Mouse (Mus musculus) midbrain, embryonic 13.5 days (tissue): ENCODE results near the gene Vash2. TPM values are rescaled to one million over a fixed set of nuclear protein-coding genes. Genes with fewer than 3 reads are reported as not detected.

ENCODE experiments used
- ATAC-seq: fragments of 200-750 bp; cut with Nextera tagmentation; 2 replicates; pipeline ENCODE4 v1.8.0; 2017; ENCODE audit warnings: mild to moderate bottlenecking, moderate TSS enrichment, moderate library complexity
- H3K27ac ChIP-seq: fragments of 300-500 bp; sonication (generic); 2 replicates; pipeline ENCODE4 v1.5.1; 2015; ENCODE audit warnings: inconsistent platforms, mild to moderate bottlenecking, moderate library complexity
- H3K27me3 ChIP-seq: fragments of 300-500 bp; sonication (generic); 2 replicates; pipeline ENCODE4 v1.6.1; 2015; ENCODE audit warnings: mild to moderate bottlenecking, inconsistent platforms
- H3K36me3 ChIP-seq: fragments of 300-500 bp; sonication (generic); 2 replicates; pipeline ENCODE4 v1.6.1; 2015; ENCODE audit warnings: mild to moderate bottlenecking, inconsistent platforms
- H3K4me1 ChIP-seq: fragments of 300-500 bp; sonication (generic); replicated peaks from 2 replicates; pipeline ENCODE4 v1.6.1; 2015; ENCODE audit warnings: inconsistent platforms
- H3K4me2 ChIP-seq: fragments of 300-500 bp; sonication (generic); replicated peaks from 2 replicates; pipeline ENCODE4 v1.6.1; 2015; ENCODE audit warnings: moderate library complexity, mild to moderate bottlenecking, inconsistent platforms
- H3K4me3 ChIP-seq: fragments of 300-500 bp; sonication (generic); replicated peaks from 2 replicates; pipeline ENCODE4 v1.5.1; 2015; ENCODE audit warnings: mild to moderate bottlenecking, inconsistent platforms
- H3K9ac ChIP-seq: fragments of 300-500 bp; sonication (generic); replicated peaks from 2 replicates; pipeline ENCODE4 v1.6.1; 2015; ENCODE audit warnings: mild to moderate bottlenecking, inconsistent platforms
- H3K9me3 ChIP-seq: fragments of 300-500 bp; sonication (generic); 2 replicates; pipeline ENCODE4 v1.6.1; 2016; ENCODE audit warnings: mild to moderate bottlenecking, inconsistent platforms
- WGBS: fragments of 180-500 bp; shearing (Covaris S2); methylation state at CpG from one replicate; pipeline ENCODE4 v1.1.7; 2015; 5-methylcytosine and 5-hydroxymethylcytosine counted together
- polyA plus RNA-seq: library from polyadenylated mRNA; unstranded; fragments of >200 nt; fragmentation: Nextera tagmentation; extraction: Ambion mirVana; gene quantifications from 2 replicates; pipeline ENCODE4 v1.2.1, GENCODE M21; 2015

Gene Vash2
- polyA plus RNA-seq, 1 experiment from 2014 or later = 77.2 TPM

DNA sequence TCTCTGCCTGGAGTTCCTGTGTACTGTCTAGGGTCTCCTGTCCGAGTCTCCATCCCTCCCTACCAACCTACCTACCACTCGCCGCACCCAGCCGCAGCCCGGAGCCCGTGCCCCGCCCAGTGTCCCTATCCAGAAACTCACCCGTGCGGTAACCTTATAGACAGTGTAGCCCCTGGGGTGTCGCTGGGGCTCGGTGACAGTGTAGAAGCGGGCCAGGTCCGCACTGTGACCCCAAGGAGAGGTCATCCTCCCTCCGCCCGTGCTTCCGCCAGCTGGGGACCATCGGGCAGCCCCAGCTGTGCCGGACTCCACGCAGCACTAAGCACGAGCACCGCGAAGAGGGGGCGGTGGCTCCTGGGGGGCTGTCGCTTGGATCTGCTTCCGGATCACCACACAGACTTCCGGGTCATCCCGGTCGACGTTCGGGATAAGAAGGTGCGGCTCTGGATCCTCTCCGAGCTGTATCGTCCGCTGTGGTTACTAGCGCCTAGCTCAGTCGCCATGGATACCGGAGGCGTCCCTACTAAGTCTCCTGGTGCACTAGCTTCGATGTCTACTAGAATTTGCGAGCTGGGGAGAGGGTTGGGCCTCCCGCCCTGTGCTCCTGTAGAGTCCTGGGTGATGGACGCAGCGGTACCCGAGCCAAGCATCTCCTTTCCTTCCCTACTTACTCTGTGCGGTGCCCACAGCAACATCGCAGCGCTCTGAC lies 67.5 kb downstream of the Vash2 start, which contains the start of gene Rps6kc1:
Gene Rps6kc1 (minus strand): TSS at position 356 of the 709 bp plus-strand sequence.
- H3K36me3 ChIP-seq = no peaks in the 10 kb centered on the region
- H3K27ac ChIP-seq = peak within 1 kb of the TSS; percentile 86
- H3K9me3 ChIP-seq = no peaks in the 10 kb centered on the region
- H3K4me1 ChIP-seq = peaks cover 33% of the 10 kb centered on the region
- peak; percentile 97 for ATAC-seq
- peak within 1 kb of the TSS; percentile 65 for H3K4me3 ChIP-seq
- H3K4me2 ChIP-seq = peak within 1 kb of the TSS; percentile 92
- WGBS = under 1% methylated on average over 46 of the region's 47 CpGs
- peak within 1 kb of the TSS; percentile 82 for H3K9ac ChIP-seq
- 0 out of 2 replicates have a peak, but pooled peaks cover 3% of the 10 kb centered on the region for H3K27me3 ChIP-seq

DNA sequence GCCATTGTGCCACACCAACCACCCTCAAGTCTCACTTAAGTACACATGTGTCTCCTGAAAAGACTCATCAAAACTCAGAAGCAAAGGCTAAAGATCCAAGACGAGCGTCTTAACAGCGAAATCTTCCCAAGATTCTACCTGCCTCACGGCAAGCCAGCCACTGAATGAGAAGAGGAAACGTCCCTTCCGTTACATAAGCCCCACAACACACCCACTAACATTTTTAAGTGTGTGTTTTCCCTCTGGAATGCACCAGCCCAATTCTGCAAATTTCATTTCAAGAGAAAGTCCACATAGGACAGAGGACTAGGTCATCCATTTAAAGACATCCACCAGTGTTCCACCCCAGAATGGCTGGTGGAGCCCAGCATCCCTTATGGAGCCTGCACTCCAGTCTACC lies 68.3 kb downstream of the Vash2 start:
- ATAC-seq = no peak
- Histone ChIP-seq H3K27me3 (0 out of 2 replicates have a peak, but pooled peaks cover 3% of the 10 kb centered on the region), H3K27ac (no peak overlapping the region), H3K36me3 (no peaks in the 10 kb centered on the region; the same call in 1 of the 2 replicates), H3K9ac (peak overlapping the region; percentile 82), H3K4me2 (peak overlapping the region; percentile 92), H3K9me3 (no peaks in the 10 kb centered on the region), H3K4me3 (peak overlapping the region; percentile 65), H3K4me1 (peaks cover 33% of the 10 kb centered on the region)
- 86% methylated on average over 6 of the region's 6 CpGs for WGBS

DNA sequence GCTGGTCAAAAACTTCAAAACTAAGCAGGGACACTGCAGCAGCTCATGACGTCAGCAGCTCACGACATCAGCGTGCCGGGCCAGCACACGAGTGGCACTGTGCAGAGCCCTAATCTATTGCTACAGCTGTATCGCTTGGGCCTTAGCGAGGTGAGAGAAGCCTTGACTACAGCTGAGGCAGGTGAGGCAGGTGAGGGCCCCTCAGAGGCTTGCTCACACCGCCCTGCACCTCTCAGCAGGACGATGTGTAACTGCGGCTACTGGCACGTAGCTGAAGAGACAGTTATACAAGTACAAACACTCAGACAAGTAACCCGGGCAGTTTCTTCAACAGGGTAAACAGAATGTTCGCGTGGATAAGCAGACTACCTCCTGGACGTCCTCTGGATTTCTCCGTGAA lies 74.4 kb downstream of the Vash2 start:
- no peak for ATAC-seq
- WGBS = 90% methylated on average over 16 of the region's 16 CpGs
- H3K4me3 ChIP-seq = no peak overlapping the region

DNA sequence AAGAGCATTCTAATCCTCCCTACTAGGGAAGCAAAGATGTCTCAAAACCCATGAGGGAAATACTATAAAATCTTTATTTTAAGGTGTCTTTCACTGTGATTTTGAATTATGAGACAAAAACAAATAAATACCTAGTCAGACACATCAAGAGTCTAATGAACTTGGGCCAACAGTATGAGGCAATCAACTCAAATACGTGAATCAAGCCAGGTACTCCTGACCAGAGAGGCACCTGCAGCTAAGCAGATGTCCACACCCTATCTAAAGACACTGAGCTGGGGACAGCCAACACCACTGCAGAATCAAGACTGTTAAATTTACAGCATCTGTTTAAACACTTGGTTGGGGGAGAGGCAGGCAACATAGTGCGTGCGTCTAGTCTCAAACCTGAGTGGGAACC lies 75.0 kb downstream of the Vash2 start:
- ATAC-seq = no peak
- no peaks in the 10 kb centered on the region for H3K27me3 ChIP-seq
- H3K27ac ChIP-seq = no peak overlapping the region
- H3K4me1 ChIP-seq = peaks cover 5% of the 10 kb centered on the region
- no peaks in the 10 kb centered on the region for H3K9me3 ChIP-seq
- 97% methylated on average over 3 of the region's 3 CpGs for WGBS
- no peak overlapping the region for H3K4me3 ChIP-seq
- H3K36me3 ChIP-seq = peaks cover 26% of the 10 kb centered on the region
- no peak overlapping the region for H3K9ac ChIP-seq
- no peak overlapping the region for H3K4me2 ChIP-seq

More for the DNA sequence above, 74.4 kb downstream of the Vash2 start:
- no peak overlapping the region for H3K4me2 ChIP-seq
- no peak overlapping the region for H3K9ac ChIP-seq
- H3K36me3 ChIP-seq = peaks cover 22% of the 10 kb centered on the region
- peaks cover 11% of the 10 kb centered on the region for H3K4me1 ChIP-seq
- H3K27ac ChIP-seq = no peak overlapping the region
- H3K9me3 ChIP-seq = no peaks in the 10 kb centered on the region
- H3K27me3 ChIP-seq = no peaks in the 10 kb centered on the region

DNA sequence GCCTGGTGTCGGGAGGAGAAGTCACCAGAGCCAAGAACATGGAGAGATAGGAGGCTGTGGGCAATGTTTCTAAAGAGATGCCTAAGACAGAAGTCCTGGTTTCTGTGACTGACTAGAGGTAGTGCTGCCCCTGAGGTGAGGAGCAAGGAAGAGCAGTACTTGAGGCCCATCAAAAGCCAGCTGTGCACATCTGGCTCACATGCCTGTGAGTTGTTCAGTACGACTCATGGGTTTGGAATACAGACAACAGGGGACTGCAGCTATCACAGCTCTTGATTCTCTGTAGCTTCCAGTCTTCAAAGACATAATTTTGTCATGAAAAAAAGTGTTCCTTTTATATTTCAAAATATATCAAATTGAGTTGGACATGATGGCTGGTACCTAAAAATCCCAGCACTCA lies 78.0 kb downstream of the Vash2 start:
- Histone ChIP-seq H3K36me3 (peaks cover 49% of the 10 kb centered on the region), H3K4me2 (no peak overlapping the region), H3K4me3 (no peak overlapping the region), H3K4me1 (no peaks in the 10 kb centered on the region), H3K27me3 (no peaks in the 10 kb centered on the region), H3K9me3 (no peaks in the 10 kb centered on the region), H3K9ac (no peak overlapping the region), H3K27ac (no peak overlapping the region)
- no peak for ATAC-seq
- WGBS = 74% methylated on average over 2 of the region's 2 CpGs

DNA sequence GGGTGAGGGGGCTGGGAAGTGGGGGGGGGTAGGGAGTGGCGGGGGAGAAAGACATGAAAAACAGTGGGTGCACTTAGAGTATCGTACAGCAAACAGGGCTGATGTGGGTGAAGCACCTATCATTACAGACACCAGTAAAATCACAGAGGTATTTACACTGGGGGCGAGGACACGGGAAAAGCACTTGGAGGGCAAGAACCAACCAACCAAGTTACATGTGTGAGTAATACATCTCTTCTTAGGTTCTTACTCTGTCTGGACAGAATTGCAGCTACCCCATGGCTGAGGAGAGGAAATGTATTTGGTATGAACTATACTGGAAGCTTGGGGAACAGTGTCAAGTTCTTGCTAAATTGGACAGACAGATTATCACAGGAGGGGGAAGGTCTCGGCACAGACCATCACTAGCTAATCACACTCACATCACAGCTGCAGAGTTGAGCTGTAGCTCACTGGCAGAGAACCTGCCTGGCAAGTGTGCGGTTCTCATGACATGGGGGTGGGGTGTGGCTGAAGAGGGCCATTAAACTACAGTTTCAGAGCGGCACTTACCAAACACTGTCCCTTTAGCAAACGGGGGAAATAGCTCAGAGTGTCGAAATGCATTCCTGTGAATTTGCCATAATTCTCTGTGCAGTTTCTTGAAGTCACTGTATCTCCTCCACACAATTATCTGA lies 80.1 kb downstream of the Vash2 start:
- no peaks in the 10 kb centered on the region for H3K27me3 ChIP-seq
- no peak overlapping the region for H3K9ac ChIP-seq
- no peak overlapping the region for H3K4me2 ChIP-seq
- no peak overlapping the region for H3K4me3 ChIP-seq
- H3K27ac ChIP-seq = no peak overlapping the region
- H3K36me3 ChIP-seq = peaks cover 57% of the 10 kb centered on the region
- 93% methylated on average over 9 of the region's 9 CpGs for WGBS
- ATAC-seq = no peak
- H3K4me1 ChIP-seq = no peaks in the 10 kb centered on the region
- no peaks in the 10 kb centered on the region for H3K9me3 ChIP-seq

DNA sequence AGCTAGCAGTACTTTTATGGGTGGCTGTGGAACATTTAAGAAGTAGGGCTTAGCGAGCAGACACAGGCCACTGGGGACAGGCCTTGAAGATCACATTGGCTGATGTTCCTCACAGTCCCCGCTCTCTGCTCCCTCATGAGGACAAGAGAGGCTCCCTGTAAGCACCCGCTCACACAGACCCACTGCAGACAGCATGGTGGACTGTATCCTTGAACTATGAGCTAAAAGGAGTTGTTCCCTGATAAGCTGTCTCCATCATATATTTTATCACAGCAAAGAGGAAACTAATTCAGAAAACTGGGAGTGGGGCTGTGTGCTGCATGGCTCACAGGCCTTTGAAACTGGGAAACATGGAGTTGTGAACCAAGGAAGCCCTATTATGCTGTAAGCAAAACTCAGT lies 80.9 kb downstream of the Vash2 start:
- no peak overlapping the region for H3K4me2 ChIP-seq
- no peaks in the 10 kb centered on the region for H3K27me3 ChIP-seq
- no peak overlapping the region for H3K4me3 ChIP-seq
- H3K9me3 ChIP-seq = no peaks in the 10 kb centered on the region
- no peak overlapping the region for H3K9ac ChIP-seq
- H3K36me3 ChIP-seq = peaks cover 56% of the 10 kb centered on the region
- no peaks in the 10 kb centered on the region for H3K4me1 ChIP-seq
- 99% methylated on average over 3 of the region's 3 CpGs for WGBS
- H3K27ac ChIP-seq = no peak overlapping the region
- no peak for ATAC-seq

Other genes with a start within 250 kb of the Vash2 start
- gene Rps6kc1, start 67.5 kb downstream of the Vash2 start, polyA plus RNA-seq = 28.8 and 28.9 TPM in 2 replicates
- gene Angel2, start 54.2 kb downstream of the Vash2 start, polyA plus RNA-seq = 57.7 and 64.0 TPM in 2 replicates
- gene Flvcr1, start 46.9 kb upstream of the Vash2 start, polyA plus RNA-seq = 7.2 and 7.9 TPM in 2 replicates
- gene Spata45, start 57.3 kb upstream of the Vash2 start, polyA plus RNA-seq = not detected in 2 replicates
- gene Tatdn3, start 83.6 kb upstream of the Vash2 start, polyA plus RNA-seq = 14.8 and 15.5 TPM in 2 replicates
- 10.2 and 10.8 TPM in 2 replicates for gene Nsl1, start 83.7 kb upstream of the Vash2 start, polyA plus RNA-seq
- gene Batf3, start 118.6 kb upstream of the Vash2 start, polyA plus RNA-seq = 1.3 and 1.5 TPM in 2 replicates
- gene Fam71a, start 185.5 kb upstream of the Vash2 start, polyA plus RNA-seq = not detected in 2 replicates
- 0.83 and 1.2 TPM in 2 replicates for gene Atf3, start 238.7 kb upstream of the Vash2 start, polyA plus RNA-seq